Mouse (Mus musculus) gonadal fat pad, adult 2 months (tissue): ENCODE measurements around the gene Ndrg4. TPM values are rescaled to one million over a fixed set of nuclear protein-coding genes. Genes with fewer than 3 reads are reported as not detected.
A peak's percentile ranks its signal among the peaks of the same experiment; 100 is the strongest.

Experiments
- DNase-seq: peaks from one replicate; pipeline ENCODE4 v3.0.0-alpha.2; 2012; ENCODE audit warnings: low read depth
- polyA plus RNA-seq: library from polyadenylated mRNA; depleted of rRNA; stranded (reverse); fragments of >200 nt; gene quantifications from 2 replicates; pipeline ENCODE4 v1.2.3, GENCODE M21; 2012

Ndrg4 gene
- polyA plus RNA-seq, 1 experiment = 95.6 TPM

DNA sequence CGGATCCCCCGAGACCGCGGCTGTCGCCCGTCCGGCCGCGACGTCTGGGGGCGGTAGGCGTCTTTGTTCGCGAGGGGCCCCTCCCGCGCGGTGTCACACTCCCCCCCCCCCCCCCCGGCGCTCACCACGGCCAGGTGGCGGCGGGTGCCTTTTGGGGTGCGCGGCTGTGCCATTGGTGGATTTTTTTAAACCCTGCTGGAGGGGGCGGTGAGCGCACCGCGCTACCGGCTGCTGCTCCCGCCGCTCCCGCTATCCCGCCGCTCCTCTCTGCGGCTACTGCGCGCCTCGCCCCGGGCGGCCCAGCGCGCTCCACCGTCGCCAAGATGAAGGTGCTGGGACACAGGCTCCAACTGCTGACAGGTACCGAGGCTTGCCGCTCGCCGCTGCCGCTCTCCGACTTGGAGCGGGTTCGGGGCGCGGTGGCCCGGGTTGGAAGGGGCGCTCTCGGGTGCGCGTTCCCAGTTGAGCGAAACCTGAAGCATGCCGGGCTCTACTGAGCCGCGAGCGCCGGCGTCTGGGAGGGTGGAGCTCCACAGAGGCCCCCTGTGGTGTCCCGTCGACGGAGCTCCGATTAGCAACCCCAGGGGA is 1.3 kb downstream of the Ndrg4 start:
- no peak for DNase-seq

- no peak for DNase-seq
These were observed 11.4 kb downstream of the Ndrg4 start for GRCm38 (mm10) chr8:95688073-95688672.

DNA sequence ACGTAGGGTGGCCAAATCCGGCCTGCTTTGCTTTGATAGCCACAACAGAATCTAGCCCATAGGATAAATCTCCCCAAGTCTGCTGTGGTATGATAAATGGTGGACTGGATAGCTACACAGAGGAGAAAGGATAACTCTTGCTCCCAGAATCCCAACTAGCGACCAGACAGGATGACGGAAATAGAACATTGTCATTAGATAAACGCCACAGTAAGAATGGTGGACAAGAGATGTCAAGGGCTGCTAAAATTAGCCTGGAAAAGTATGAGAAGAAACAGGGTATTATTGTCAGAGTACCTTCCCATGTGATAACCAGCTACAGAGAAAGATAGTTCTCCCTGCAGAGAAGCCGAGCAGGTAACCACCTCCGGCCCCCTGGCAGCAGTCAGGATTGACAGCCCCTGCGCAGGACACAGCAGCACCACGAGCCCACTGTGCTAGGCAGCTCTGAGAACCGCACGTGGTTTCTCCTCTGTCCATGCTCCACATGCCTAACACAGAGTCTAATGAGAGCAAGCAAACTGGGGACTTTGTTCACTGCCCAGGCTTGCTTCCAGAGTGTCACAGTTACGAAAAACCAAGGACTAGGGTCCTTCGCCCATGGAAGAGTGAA is 14.3 kb downstream of the Ndrg4 start:
- no peak for DNase-seq

GRCm38 (mm10) chr8:95694631-95695030 is 17.9 kb downstream of the Ndrg4 start:
- no peak for DNase-seq

DNA sequence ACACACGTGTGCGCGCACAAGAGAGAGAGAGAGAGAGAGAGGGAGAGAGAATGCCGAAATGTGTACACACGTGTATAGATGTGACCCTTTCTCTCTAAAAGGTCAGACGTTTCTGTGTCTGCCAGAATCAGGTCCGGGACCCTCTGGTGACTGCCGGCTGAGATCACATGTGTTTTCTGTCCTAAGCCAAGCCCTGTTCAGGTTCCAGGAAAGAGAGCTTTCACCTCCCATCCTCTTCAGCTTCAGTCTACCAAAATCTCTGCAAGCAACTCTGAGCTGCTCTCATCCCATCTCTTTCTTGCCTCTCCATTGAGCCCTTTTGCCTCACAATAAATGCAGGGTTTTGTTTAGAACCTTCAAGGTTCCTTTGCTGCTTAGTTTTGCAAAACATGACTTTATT is 19.9 kb downstream of the Ndrg4 start:
- no peak for DNase-seq

DNA sequence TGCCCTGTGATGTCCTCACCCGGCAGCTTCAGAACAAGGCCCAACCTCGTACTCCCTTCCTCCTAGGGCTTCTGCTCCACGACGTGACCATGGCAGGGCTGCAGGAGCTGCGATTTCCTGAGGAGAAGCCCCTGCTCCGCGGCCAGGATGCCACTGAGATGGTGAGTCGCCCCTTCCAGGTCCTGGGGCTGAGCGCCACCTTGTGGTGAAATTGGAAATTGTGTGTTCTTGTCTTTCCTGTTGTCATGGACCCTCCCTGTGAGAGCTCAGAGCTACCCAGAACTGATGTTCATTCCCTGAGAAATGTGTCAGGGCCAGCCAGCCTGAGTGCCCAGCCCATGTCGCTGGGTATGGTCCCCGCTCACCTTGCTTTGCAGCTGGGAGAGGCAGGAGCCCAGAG is 20.3 kb downstream of the Ndrg4 start:
- no peak for DNase-seq

GRCm38 (mm10) chr8:95698179-95698578 is 21.4 kb downstream of the Ndrg4 start:
- DNase-seq = no peak

GRCm38 (mm10) chr8:95700282-95700681 is 23.5 kb downstream of the Ndrg4 start:
- DNase-seq = no peak

- DNase-seq = no peak
These were observed 25.0 kb downstream of the Ndrg4 start for GRCm38 (mm10) chr8:95701809-95702208.

DNA sequence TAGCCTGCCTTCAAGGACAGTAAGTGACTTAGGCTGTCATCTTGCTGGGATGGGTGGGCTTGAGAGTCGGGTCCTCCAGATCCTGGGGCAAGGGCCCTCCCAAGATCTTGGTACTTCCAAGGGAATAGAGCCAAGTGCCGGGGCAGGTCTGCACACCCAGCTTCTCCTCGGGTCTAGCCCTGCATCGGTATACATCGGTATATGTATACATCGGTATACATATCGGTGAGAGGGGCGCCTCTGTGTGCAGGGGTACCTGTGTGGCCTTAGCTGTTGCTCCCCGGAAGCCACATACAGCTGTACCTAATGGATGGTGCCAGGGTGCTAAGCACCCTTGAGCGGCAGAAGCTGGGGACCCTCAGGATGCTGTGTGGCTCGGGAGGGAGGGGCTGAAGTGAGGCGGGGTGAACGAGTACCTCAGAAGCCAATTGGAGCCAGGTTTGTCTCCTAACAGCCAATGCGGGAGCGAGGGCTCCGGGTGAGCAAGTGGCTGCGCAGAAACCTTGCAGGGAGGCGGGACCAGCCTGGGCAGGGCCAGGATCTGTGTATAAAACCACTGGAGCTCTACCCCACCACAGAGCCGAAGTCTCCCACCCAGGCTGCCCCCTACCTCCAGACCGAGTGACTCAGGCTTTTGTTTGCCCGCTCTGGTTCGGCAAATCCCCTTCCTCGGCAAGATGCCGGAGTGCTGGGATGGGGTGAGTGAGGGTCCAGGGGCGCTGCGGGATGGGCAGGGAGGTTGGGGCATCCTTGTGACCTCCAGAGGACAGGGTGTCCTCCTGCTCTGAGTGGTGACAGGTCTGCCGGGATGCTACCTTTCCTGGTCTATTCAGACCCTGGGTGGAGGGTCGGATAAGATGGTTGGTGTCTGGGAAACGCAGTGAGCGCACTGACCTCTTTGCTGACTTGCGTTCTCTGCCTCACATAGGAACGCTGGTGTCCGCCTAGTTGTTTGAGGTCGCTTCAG is 26.0 kb downstream of the Ndrg4 start:
- DNase-seq = no peak

DNA sequence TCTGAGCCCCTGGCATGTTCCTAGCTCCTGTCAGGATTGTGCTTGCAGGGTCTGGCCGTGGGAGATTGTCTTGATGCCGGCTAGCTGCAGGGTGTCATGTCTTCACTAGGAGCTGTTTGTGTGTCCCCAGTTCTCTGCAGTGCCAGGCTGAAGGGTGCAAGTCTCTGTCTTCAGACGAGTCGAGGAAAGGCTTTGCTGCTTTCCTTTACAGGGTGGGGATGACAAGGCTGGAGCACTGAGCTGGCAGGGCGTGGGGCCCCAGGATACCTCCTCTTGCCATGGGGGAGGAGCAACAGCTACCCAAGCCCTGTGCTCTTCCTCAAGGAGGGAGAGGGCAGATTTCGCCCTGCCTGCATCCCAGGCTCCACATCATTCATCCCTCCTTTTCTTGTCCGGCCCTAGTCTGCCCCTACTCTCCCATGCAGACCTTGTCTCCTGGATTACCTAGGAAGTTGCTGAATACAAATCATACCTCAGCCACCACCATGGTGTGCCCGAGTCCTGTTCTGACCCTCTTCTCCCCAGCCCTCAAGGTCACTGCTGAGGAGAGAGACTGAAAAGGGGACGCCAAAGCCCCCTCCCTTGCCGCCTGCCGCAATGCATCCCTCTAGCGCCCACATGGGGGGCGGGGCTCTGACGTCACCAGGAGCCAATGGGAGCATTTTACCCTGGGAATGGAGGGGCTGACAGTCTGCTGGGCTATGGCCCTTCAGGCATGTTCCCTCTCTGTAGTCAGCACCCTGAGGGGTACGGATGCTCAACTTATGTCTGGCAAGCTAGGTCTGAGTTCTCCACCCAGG is 26.9 kb downstream of the Ndrg4 start:
- DNase-seq = no peak

GRCm38 (mm10) chr8:95704538-95704937 is 27.8 kb downstream of the Ndrg4 start:
- DNase-seq = no peak

GRCm38 (mm10) chr8:95709579-95709978 is 32.8 kb downstream of the Ndrg4 start:
- no peak for DNase-seq

DNA sequence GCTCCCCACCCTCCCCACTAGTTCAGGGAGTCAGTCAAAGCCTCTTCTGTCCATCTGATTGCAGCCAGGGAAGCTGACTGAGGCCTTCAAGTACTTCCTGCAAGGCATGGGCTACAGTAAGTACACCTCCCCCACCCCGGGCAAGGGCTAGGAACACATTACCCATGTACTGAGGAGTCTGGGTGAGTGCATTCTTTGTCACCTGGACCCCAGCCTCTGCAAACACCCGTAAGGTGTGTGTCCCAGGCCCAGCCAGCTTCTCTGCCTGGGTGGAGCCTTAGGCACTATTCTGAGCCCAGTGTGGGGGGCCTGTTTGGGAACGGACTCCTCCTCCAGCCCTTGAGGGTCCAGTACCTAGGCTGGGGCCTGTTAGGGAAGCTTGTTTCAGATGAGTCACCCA is 34.2 kb downstream of the Ndrg4 start:
- no peak for DNase-seq

GRCm38 (mm10) chr8:95712395-95712794 is 35.6 kb downstream of the Ndrg4 start:
- DNase-seq = no peak

DNA sequence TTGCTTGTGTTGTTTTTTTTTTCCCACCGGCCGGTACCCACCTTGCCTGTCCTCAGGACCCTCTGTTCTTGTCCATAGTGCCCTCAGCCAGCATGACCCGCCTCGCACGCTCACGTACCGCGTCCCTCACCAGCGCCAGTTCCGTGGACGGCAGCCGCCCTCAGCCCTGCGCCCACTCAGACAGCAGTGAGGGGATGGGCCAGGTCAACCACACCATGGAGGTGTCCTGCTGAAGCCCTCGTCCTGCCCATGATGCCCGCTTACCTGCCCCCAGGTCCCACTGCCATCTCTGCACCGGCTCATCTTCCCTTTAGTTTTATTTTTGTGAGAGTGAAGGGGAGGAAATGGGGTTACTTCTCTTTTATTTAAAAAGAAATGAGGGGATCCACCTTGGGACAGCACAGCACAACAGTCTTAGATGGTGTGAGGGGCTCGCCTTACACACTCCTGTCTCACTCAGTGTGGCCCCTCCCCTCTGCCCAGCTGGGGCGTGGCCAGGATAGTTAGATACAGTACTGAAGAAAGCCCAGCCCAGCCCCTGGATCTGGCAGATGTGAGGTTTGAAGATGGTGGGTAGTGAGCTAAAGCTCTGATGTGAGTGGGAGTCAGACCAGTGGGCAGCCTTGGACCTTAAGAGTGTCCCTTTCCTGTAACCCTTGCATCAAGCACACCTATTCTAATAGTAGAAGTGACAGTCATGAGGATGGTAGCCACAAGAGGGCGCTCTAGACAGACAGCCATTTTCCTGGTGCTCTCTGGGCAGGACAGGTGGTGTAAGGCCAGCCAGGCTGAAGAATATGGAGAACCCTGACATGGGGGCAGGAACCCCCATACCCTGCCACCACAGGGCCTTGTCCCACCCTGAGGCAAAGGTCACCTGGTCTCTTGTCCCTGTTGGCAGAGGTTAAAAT is 36.6 kb downstream of the Ndrg4 start:
- no peak for DNase-seq

DNA sequence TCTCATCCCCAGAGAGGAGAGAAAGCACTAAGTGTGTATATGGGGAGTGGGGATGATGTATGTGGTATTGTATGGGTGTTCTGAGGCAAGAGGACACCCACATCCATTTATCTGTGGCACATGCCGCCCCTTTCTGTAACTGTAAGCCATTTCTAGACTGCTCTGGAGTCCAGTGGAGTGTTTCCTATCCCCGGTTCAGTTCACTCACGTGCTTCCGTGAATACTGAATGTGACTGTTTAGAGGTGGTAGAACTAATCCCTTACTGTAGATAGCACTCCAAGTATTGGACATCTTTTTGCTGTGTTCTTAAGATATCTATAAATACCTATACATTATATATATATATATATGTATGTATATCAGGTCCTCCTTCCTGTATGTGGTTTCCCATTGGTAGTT is 37.6 kb downstream of the Ndrg4 start:
- no peak for DNase-seq

- no peak for DNase-seq
These were observed 38.1 kb downstream of the Ndrg4 start for GRCm38 (mm10) chr8:95714837-95715413.

- peak; percentile 26 for DNase-seq
These were observed 39.1 kb downstream of the Ndrg4 start, which contains the start of gene Setd6 for GRCm38 (mm10) chr8:95715676-95716531. Gene Setd6 (plus strand): TSS chr8:95715881.
